Mouse (Mus musculus): Measurements from ENCODE around the gene Edem3. TPM values are rescaled to one million over a fixed set of nuclear protein-coding genes. Genes with fewer than 3 reads are reported as not detected.
A peak's percentile ranks its signal among the peaks of the same experiment; 100 is the strongest.
"Not testable (repeated sequence)": the region's sequence is repeated elsewhere in the genome, so short reads cannot be mapped to it uniquely, and the experiment has no call there.

Gene Edem3
- polyA plus RNA-seq, 1 experiment from 2014 or later, result 22.3 TPM

DNA sequence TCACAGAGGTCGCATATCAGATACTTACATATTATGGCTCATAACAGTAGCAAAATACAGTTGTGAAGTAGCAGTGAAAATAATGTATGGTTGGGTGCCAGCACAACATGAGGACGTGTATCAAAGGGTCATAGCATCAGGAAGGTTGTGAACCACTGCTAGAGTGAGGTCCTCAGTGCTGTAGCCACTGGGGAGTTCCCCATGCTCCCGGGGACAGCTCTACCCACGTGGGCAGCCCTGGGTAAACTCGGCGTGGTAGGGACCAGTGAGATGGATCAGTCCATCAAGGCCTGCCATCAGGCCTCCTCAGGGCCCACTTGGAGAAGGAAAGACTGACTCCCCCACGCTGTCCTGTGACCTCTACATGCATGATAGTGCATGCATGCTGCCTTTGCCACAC lies 26.3 kb downstream of the Edem3 start:
- peaks cover 35% of the 10 kb centered on the region for H3K36me3 ChIP-seq (replicated peaks)

GRCm38 (mm10) chr1:151783403-151783802 lies 28.2 kb downstream of the Edem3 start:
- no peaks in the 10 kb centered on the region for H3K9me3 ChIP-seq

More for the DNA sequence above, 26.3 kb downstream of the Edem3 start:
- Histone ChIP-seq H3K9ac (no peak overlapping the region), H3K4me1 (no peaks in the 10 kb centered on the region), H3K27ac (no peak overlapping the region), H3K27me3 (replicated peaks) (no peaks in the 10 kb centered on the region), H3K4me2 (no peak overlapping the region), H3K9me3 (no peaks in the 10 kb centered on the region), H3K4me3 (no peak overlapping the region)
- ATAC-seq (replicated peaks), result no peak
- 87% methylated on average over 7 of the region's 7 CpGs for WGBS

DNA sequence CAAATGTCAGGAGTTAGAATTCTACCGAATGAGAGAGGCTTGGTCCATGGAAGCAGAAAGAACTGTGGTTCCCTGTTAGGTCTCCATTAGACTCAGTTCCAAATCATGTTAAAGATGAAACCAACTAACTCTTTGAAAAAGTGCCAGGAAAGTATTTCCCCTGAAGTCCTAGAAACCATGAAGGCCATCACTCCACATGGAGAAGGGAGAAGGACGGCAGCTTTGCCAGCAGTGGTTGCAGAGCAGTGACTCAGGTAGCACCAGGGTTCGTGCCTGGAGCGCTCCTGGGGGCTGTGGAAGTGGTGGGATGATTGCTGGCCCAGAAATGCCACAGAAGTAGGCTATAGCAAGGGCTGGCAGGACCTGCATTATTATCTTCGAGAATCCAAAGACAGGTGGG lies 31.2 kb downstream of the Edem3 start:
- no peaks in the 10 kb centered on the region for H3K27me3 ChIP-seq (replicated peaks)
- H3K4me1 ChIP-seq, result no peaks in the 10 kb centered on the region
- H3K36me3 ChIP-seq (replicated peaks), result peaks cover 19% of the 10 kb centered on the region; the same call in 1 of the 2 replicates
- WGBS, result 91% methylated on average over 5 of the region's 5 CpGs
- no peaks in the 10 kb centered on the region for H3K9me3 ChIP-seq
- no peak overlapping the region for H3K4me3 ChIP-seq
- ATAC-seq (replicated peaks), result no peak
- no peak overlapping the region for H3K27ac ChIP-seq
- H3K4me2 ChIP-seq, result no peak overlapping the region
- no peak overlapping the region for H3K9ac ChIP-seq

More at GRCm38 (mm10) chr1:151783403-151783802, 28.2 kb downstream of the Edem3 start:
- Histone ChIP-seq H3K4me2 (no peak overlapping the region), H3K4me1 (no peaks in the 10 kb centered on the region), H3K36me3 (replicated peaks) (peaks cover 20% of the 10 kb centered on the region), H3K27me3 (replicated peaks) (no peaks in the 10 kb centered on the region), H3K4me3 (no peak overlapping the region), H3K27ac (no peak overlapping the region), H3K9ac (no peak overlapping the region)
- 88% methylated on average over 2 of the region's 2 CpGs for WGBS
- no peak for ATAC-seq (replicated peaks)

DNA sequence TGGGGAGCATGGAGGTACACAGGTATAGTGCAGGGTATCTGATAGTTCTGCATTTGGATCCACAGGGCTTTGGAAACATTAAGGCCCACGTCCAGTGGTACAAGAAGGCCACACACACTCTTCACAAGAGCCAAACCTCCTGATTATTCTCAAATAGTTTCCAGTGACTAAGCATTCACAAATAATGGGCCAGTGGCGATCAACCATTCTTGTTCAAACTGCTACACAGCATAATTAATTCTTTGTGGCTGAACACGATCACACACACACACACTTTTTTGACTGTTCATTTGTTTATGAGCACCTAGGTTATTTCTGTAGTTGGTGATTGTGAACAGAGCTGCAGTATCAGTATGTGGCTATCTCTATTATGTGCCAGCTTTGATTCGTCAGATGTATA lies 34.0 kb downstream of the Edem3 start:
- no peaks in the 10 kb centered on the region for H3K4me1 ChIP-seq
- H3K9me3 ChIP-seq, result no peaks in the 10 kb centered on the region
- H3K4me2 ChIP-seq, result no peak overlapping the region
- WGBS, result 63% methylated on average over 4 of the region's 4 CpGs
- no peak for ATAC-seq (replicated peaks)
- no peak overlapping the region for H3K9ac ChIP-seq
- H3K27me3 ChIP-seq (replicated peaks), result no peaks in the 10 kb centered on the region
- no peak overlapping the region for H3K4me3 ChIP-seq
- no peak overlapping the region for H3K27ac ChIP-seq
- H3K36me3 ChIP-seq (replicated peaks), result peaks cover 12% of the 10 kb centered on the region; the same call in 1 of the 2 replicates

DNA sequence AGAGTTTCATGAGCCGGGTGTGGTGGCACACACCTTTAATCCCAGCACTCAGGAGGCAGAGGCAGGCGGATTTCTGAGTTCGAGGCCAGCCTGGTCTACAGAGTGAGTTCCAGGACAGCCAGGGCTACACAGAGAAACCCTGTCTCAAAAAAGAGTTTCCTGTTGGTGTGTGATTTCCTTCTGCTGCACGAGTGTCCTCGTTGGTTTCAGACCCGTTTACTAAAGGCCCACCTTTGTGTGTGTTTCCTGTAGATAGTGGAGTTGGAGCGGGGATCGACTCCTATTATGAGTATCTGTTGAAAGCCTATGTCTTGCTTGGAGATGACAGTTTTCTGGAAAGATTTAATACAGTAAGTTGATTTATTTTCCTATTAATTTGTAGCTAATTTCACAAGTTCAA lies 36.9 kb downstream of the Edem3 start:
- not testable (repeated sequence) for H3K4me1 ChIP-seq; H3K9me3 ChIP-seq; H3K27me3 ChIP-seq (replicated peaks); ATAC-seq (replicated peaks); H3K9ac ChIP-seq; H3K4me3 ChIP-seq; H3K4me2 ChIP-seq; H3K27ac ChIP-seq
- 90% methylated on average over 8 of the region's 8 CpGs for WGBS
- peaks cover 14% of the 10 kb centered on the region for H3K36me3 ChIP-seq (replicated peaks)

- 77% methylated on average over 3 of the region's 3 CpGs for WGBS
- not testable (repeated sequence) for H3K4me1 ChIP-seq; ATAC-seq (replicated peaks); H3K4me2 ChIP-seq; H3K9ac ChIP-seq; H3K27me3 ChIP-seq (replicated peaks); H3K4me3 ChIP-seq; H3K27ac ChIP-seq; H3K9me3 ChIP-seq
- peaks cover 13% of the 10 kb centered on the region for H3K36me3 ChIP-seq (replicated peaks)
These were observed 47.6 kb downstream of the Edem3 start for GRCm38 (mm10) chr1:151802795-151803194.

- H3K9me3 ChIP-seq, result no peaks in the 10 kb centered on the region
- WGBS, result 85% methylated on average over 5 of the region's 5 CpGs
- peaks cover 20% of the 10 kb centered on the region for H3K36me3 ChIP-seq (replicated peaks)
- H3K27ac ChIP-seq, result no peak overlapping the region
- ATAC-seq (replicated peaks), result no peak
- H3K4me3 ChIP-seq, result no peak overlapping the region
- H3K27me3 ChIP-seq (replicated peaks), result no peaks in the 10 kb centered on the region
- no peaks in the 10 kb centered on the region for H3K4me1 ChIP-seq
- no peak overlapping the region for H3K9ac ChIP-seq
- H3K4me2 ChIP-seq, result no peak overlapping the region
These were observed 52.1 kb downstream of the Edem3 start for GRCm38 (mm10) chr1:151807286-151807685.

DNA sequence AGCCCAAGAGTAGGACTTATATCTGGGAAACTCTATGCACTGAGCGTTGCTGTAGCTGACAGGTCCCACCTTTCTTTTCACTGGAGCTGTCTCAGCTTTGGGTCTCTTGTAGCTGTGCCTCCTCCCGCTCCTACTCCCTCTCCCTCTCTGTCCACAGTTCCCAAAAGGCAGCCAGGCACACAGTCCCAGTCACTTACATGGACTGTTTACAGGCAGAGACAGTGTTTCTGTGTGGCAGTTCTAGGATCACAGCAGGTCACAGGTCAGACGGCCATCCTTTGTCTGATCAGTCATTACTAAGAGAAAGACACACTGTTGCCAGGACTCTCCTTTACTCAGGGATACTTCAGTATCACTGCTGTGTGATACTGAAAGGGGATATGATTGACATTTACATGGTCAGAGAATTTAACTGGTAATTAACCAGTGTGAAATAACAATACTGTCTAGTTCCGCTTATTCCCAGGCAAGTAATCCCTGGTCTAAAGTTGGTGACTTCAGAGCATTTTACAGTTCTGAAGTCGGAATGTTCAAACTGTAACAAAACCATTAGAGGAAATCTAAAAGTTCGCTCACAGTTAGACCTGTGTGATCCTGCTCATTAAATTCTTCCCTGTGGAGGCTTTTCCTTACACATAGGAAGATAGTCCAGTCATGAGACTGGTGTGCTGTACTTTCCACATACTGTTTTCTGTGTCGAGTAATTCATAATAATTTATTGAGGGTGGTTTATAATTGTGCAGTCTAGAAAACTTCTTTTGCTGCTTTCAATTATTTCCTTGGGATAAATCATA lies 55.7 kb downstream of the Edem3 start:
- H3K36me3 ChIP-seq (replicated peaks), result peaks cover 17% of the 10 kb centered on the region

DNA sequence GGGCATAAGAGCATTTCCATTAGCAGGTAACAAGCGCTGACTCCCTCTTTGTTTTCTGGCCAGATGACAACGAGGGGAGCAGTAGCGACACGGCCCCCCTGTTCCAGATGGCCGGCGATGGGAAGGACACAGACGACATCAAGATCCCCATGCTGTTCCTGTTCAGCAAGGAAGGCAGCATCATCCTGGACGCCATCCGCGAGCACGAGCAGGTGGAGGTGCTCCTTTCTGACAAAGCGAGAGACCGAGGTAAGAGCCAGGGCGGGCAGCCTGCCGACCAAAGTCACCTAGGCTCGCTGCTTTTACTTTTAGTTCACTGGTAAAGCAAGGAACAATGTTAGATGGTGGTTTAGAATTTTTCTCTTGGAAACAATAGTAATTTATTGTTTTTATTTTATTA lies 56.3 kb downstream of the Edem3 start:
- Histone ChIP-seq H3K9ac (no peak overlapping the region), H3K4me3 (no peak overlapping the region), H3K27ac (0 out of 2 replicates have a peak overlapping the region, but pooled peaks have one; percentile 17), H3K36me3 (replicated peaks) (peaks cover 17% of the 10 kb centered on the region), H3K9me3 (no peaks in the 10 kb centered on the region), H3K4me1 (no peaks in the 10 kb centered on the region), H3K27me3 (replicated peaks) (no peaks in the 10 kb centered on the region), H3K4me2 (no peak overlapping the region)
- ATAC-seq (replicated peaks), result 0 out of 2 replicates have a peak, but pooled peaks have one; percentile 37
- WGBS, result 84% methylated on average over 16 of the region's 16 CpGs

More for the DNA sequence above, 55.7 kb downstream of the Edem3 start:
- Histone ChIP-seq H3K27me3 (replicated peaks) (no peaks in the 10 kb centered on the region), H3K4me2 (no peak overlapping the region), H3K9ac (no peak overlapping the region), H3K4me3 (no peak overlapping the region), H3K9me3 (no peaks in the 10 kb centered on the region), H3K4me1 (no peaks in the 10 kb centered on the region), H3K27ac (0 out of 2 replicates have a peak overlapping the region, but pooled peaks have one; percentile 17)
- 65% methylated on average over 7 of the region's 7 CpGs for WGBS
- peak; percentile 76 for ATAC-seq (replicated peaks)

DNA sequence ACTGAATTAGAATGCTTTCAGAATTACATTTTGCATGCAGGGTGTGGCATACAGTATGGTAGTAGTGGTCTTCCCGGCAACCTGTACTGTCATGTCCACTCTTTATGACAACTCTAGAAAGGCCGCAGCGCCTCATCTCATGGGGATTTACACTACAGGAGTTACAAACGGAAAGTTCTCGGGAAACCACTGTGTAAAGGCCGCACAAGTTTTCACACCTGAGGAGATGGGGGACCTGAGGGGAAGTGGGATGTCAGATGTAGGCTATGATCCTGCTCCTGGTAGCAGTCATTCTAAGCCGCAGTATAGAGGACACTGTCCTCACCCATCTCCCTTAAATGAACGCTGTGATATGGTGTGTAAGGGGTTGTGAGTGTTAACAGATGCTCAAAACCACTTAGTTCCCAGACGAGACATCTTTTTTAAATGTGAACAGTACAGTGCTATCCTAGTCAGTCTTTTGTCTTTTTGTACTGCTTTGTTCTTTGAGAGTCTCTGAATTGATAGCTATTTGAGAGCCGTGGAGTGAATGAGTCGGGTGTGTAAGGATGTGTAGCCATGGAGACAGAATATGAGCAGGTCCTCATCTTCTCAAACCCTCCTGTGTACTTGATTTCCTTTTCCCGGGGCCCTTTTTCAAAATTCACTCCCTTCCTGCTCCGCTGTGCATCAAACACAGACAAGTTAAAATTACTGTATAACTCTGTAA lies 57.0 kb downstream of the Edem3 start:
- no peak overlapping the region for H3K27ac ChIP-seq

GRCm38 (mm10) chr1:151816051-151816450 lies 60.9 kb downstream of the Edem3 start:
- no peaks in the 10 kb centered on the region for H3K9me3 ChIP-seq
- H3K9ac ChIP-seq, result no peak overlapping the region
- no peak for ATAC-seq (replicated peaks)
- peaks cover 14% of the 10 kb centered on the region; the same call in 1 of the 2 replicates for H3K36me3 ChIP-seq (replicated peaks)
- H3K4me2 ChIP-seq, result no peak overlapping the region
- no peak overlapping the region for H3K4me3 ChIP-seq
- no peaks in the 10 kb centered on the region for H3K27me3 ChIP-seq (replicated peaks)
- no peaks in the 10 kb centered on the region for H3K4me1 ChIP-seq
- H3K27ac ChIP-seq, result no peak overlapping the region
- 90% methylated on average over 3 of the region's 3 CpGs for WGBS

More for the DNA sequence above, 57.0 kb downstream of the Edem3 start:
- Histone ChIP-seq H3K4me1 (no peaks in the 10 kb centered on the region), H3K9me3 (no peaks in the 10 kb centered on the region), H3K27me3 (replicated peaks) (no peaks in the 10 kb centered on the region), H3K36me3 (replicated peaks) (peaks cover 17% of the 10 kb centered on the region), H3K4me2 (no peak overlapping the region), H3K9ac (no peak overlapping the region), H3K4me3 (no peak overlapping the region)
- 70% methylated on average over 13 of the region's 13 CpGs for WGBS
- ATAC-seq (replicated peaks), result no peak; the same call in 1 of the 2 replicates

DNA sequence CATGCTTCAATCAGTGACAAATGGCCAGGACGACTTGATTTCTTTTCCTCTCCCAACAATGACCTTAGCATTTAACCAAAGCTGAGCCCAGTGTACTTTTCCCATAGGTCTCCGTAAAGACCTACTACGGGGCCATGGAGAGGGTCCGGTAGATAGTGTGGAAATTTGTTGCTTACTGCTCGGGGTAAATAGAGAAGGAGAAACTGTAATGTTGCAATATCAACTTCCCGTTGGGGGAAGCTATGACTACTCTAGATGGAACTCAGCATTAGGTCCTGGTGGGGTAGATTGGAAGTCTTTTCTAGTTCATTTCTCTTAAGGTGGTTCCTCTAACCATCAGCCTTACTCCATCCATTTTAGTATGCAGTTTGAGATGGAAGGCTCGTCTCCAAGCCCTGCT lies 64.0 kb downstream of the Edem3 start:
- 92% methylated on average over 7 of the region's 7 CpGs for WGBS
- H3K27me3 ChIP-seq (replicated peaks), result no peaks in the 10 kb centered on the region
- H3K4me3 ChIP-seq, result no peak overlapping the region

More for the DNA sequence above, 64.0 kb downstream of the Edem3 start:
- no peaks in the 10 kb centered on the region for H3K9me3 ChIP-seq
- ATAC-seq (replicated peaks), result no peak
- no peak overlapping the region for H3K4me2 ChIP-seq
- no peaks in the 10 kb centered on the region for H3K4me1 ChIP-seq
- 0 out of 2 replicates have a peak, but pooled peaks cover 9% of the 10 kb centered on the region for H3K36me3 ChIP-seq (replicated peaks)
- H3K9ac ChIP-seq, result no peak overlapping the region
- no peak overlapping the region for H3K27ac ChIP-seq
